Mouse (Mus musculus): ENCODE measurements at regions not wholly inside any gene's neighbourhood (a gene's known extent, or its start where the extent isn't known, plus 50 kb on each side); places are given as distances from the start of the nearest gene placed in this dataset.

- 65% methylated on average over 11 of the region's 11 CpGs for WGBS
- ATAC-seq (replicated peaks; ENCODE audit: extremely low read depth, insufficient read depth, low FRiP score): no peak
Measured at GRCm38 (mm10) chr1:154008593-154009310, 108.7 kb upstream of the Teddm2 start.

GRCm38 (mm10) chr1:154010681-154011080 is 110.7 kb upstream of the Teddm2 start:
- H3K9ac ChIP-seq (ENCODE audit: low read length): no peak overlapping the region

More at GRCm38 (mm10) chr1:154008593-154009310, 108.7 kb upstream of the Teddm2 start:
- Histone ChIP-seq H3K9me3 (replicated peaks; ENCODE audit: control insufficient read depth, low read length) (no peaks in the 10 kb centered on the region), H3K27ac (ENCODE audit: low read length) (no peak overlapping the region), H3K4me2 (ENCODE audit: low read depth, low read length) (no peak overlapping the region), H3K4me3 (ENCODE audit: low read length) (no peak overlapping the region), H3K9ac (ENCODE audit: low read length) (no peak overlapping the region), H3K36me3 (ENCODE audit: control insufficient read depth, insufficient read depth) (no peaks in the 10 kb centered on the region), H3K27me3 (ENCODE audit: control insufficient read depth, insufficient read depth, low read length) (no peaks in the 10 kb centered on the region), H3K4me1 (ENCODE audit: control insufficient read depth, insufficient read depth, low read length) (0 out of 2 replicates have a peak, but pooled peaks cover 2% of the 10 kb centered on the region)

DNA sequence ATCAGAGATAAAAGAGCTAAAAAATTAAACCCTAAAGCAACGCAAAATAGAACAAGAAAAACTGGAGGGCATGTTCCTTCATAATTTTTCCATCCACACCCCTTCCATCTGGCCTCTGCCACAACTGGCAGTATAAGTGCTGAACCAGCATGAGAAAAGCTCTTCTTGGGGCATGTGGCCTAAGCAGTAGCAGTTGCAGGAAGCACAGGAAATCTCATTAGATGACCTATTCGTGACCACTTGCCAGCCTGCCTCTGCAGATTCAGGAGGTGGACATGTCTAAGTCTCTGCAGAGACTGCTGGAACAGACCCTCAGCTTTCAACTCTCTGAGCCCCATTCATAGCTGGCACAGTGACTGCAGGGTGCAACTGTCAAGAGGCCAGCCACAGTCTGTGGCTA is 116.5 kb upstream of the Teddm2 start:
- Histone ChIP-seq H3K4me3 (ENCODE audit: low read length) (no peak overlapping the region), H3K9ac (ENCODE audit: low read length) (no peak overlapping the region), H3K27me3 (ENCODE audit: control insufficient read depth, insufficient read depth, low read length) (no peaks in the 10 kb centered on the region), H3K36me3 (ENCODE audit: control insufficient read depth, insufficient read depth) (no peaks in the 10 kb centered on the region), H3K4me2 (ENCODE audit: low read depth, low read length) (no peak overlapping the region), H3K9me3 (replicated peaks; ENCODE audit: control insufficient read depth, low read length) (no peaks in the 10 kb centered on the region), H3K27ac (ENCODE audit: low read length) (no peak overlapping the region), H3K4me1 (ENCODE audit: control insufficient read depth, insufficient read depth, low read length) (no peaks in the 10 kb centered on the region)
- 57% methylated on average over 2 of the region's 2 CpGs for WGBS
- ATAC-seq (replicated peaks; ENCODE audit: extremely low read depth, insufficient read depth, low FRiP score): no peak

More at GRCm38 (mm10) chr1:154010681-154011080, 110.7 kb upstream of the Teddm2 start:
- 0 out of 2 replicates have a peak, but pooled peaks cover 2% of the 10 kb centered on the region for H3K4me1 ChIP-seq (ENCODE audit: control insufficient read depth, insufficient read depth, low read length)
- H3K27ac ChIP-seq (ENCODE audit: low read length): no peak overlapping the region
- no peak for ATAC-seq (replicated peaks; ENCODE audit: extremely low read depth, insufficient read depth, low FRiP score)
- H3K4me2 ChIP-seq (ENCODE audit: low read depth, low read length): no peak overlapping the region
- WGBS: 70% methylated on average over 4 of the region's 4 CpGs
- H3K27me3 ChIP-seq (ENCODE audit: control insufficient read depth, insufficient read depth, low read length): no peaks in the 10 kb centered on the region
- no peaks in the 10 kb centered on the region for H3K9me3 ChIP-seq (replicated peaks; ENCODE audit: control insufficient read depth, low read length)
- no peak overlapping the region for H3K4me3 ChIP-seq (ENCODE audit: low read length)
- H3K36me3 ChIP-seq (ENCODE audit: control insufficient read depth, insufficient read depth): no peaks in the 10 kb centered on the region

DNA sequence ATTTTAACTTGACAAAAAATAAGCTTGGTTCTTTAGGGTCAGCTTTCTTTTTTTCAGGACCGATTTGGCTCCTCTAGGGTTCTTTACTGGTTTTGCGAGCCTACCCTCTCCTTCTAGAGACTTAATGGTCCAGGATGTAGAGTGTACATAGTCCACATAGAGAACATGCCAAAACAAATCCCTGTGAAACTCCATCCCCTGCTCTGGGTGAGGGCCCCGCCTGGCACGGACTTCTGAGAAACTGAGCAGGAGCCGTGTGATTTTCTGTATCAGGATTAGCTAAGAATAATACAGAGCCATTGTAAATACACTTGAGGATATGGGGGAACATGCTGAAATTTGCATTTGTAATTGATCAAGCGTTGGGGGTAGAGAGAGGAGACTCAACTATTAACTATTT is 118.2 kb upstream of the Teddm2 start:
- no peaks in the 10 kb centered on the region for H3K27me3 ChIP-seq (ENCODE audit: control insufficient read depth, insufficient read depth, low read length)
- 72% methylated on average over 6 of the region's 6 CpGs for WGBS
- no peak for ATAC-seq (replicated peaks; ENCODE audit: extremely low read depth, insufficient read depth, low FRiP score)
- H3K4me1 ChIP-seq (ENCODE audit: control insufficient read depth, insufficient read depth, low read length): no peaks in the 10 kb centered on the region
- H3K27ac ChIP-seq (ENCODE audit: low read length): no peak overlapping the region
- no peak overlapping the region for H3K9ac ChIP-seq (ENCODE audit: low read length)
- H3K9me3 ChIP-seq (replicated peaks; ENCODE audit: control insufficient read depth, low read length): no peaks in the 10 kb centered on the region
- H3K4me2 ChIP-seq (ENCODE audit: low read depth, low read length): no peak overlapping the region
- no peaks in the 10 kb centered on the region for H3K36me3 ChIP-seq (ENCODE audit: control insufficient read depth, insufficient read depth)
- H3K4me3 ChIP-seq (ENCODE audit: low read length): no peak overlapping the region

GRCm38 (mm10) chr1:154024301-154024700 is 124.3 kb upstream of the Teddm2 start:
- H3K4me1 ChIP-seq (ENCODE audit: control insufficient read depth, insufficient read depth, low read length): no peaks in the 10 kb centered on the region
- no peak overlapping the region for H3K4me3 ChIP-seq (ENCODE audit: low read length)
- H3K36me3 ChIP-seq (ENCODE audit: control insufficient read depth, insufficient read depth): no peaks in the 10 kb centered on the region
- H3K9ac ChIP-seq (ENCODE audit: low read length): no peak overlapping the region
- H3K27me3 ChIP-seq (ENCODE audit: control insufficient read depth, insufficient read depth, low read length): no peaks in the 10 kb centered on the region
- H3K27ac ChIP-seq (ENCODE audit: low read length): no peak overlapping the region
- no peak overlapping the region for H3K4me2 ChIP-seq (ENCODE audit: low read depth, low read length)
- ATAC-seq (replicated peaks; ENCODE audit: extremely low read depth, insufficient read depth, low FRiP score): no peak
- H3K9me3 ChIP-seq (replicated peaks; ENCODE audit: control insufficient read depth, low read length): no peaks in the 10 kb centered on the region
- WGBS: 76% methylated on average over 3 of the region's 3 CpGs

GRCm38 (mm10) chr1:154027303-154027702 is 127.3 kb upstream of the Teddm2 start:
- Histone ChIP-seq H3K9ac (ENCODE audit: low read length) (no peak overlapping the region), H3K4me2 (ENCODE audit: low read depth, low read length) (no peak overlapping the region), H3K27me3 (ENCODE audit: control insufficient read depth, insufficient read depth, low read length) (no peaks in the 10 kb centered on the region), H3K4me3 (ENCODE audit: low read length) (no peak overlapping the region), H3K4me1 (ENCODE audit: control insufficient read depth, insufficient read depth, low read length) (no peaks in the 10 kb centered on the region), H3K36me3 (ENCODE audit: control insufficient read depth, insufficient read depth) (no peaks in the 10 kb centered on the region), H3K27ac (ENCODE audit: low read length) (no peak overlapping the region), H3K9me3 (replicated peaks; ENCODE audit: control insufficient read depth, low read length) (no peaks in the 10 kb centered on the region)
- no peak for ATAC-seq (replicated peaks; ENCODE audit: extremely low read depth, insufficient read depth, low FRiP score)
- 65% methylated on average over 4 of the region's 4 CpGs for WGBS

DNA sequence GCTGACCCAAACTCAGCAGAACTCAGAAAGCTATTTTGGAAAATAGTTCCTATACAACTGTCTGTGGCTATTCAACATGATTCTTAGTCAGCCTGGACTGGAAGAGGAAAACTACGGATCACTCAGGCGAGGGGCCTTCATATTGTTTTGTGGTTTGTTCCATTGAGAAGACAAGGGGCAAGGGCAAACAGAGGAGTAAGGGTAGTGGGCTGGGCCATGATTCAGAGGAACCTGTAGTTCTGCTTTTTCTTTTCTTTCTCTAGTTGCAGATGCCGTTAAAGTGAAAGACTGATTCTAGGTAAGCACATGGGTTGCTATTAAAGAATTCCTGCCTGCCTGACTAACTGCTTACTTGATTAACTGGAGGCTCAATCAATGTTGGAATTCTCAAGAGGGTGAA is 129.8 kb upstream of the Teddm2 start:
- H3K4me3 ChIP-seq (ENCODE audit: low read length): no peak overlapping the region
- WGBS: 58% methylated on average over 3 of the region's 3 CpGs
- no peak for ATAC-seq (replicated peaks; ENCODE audit: extremely low read depth, insufficient read depth, low FRiP score)
- H3K27ac ChIP-seq (ENCODE audit: low read length): no peak overlapping the region
- no peak overlapping the region for H3K9ac ChIP-seq (ENCODE audit: low read length)
- no peaks in the 10 kb centered on the region for H3K9me3 ChIP-seq (replicated peaks; ENCODE audit: control insufficient read depth, low read length)
- H3K4me2 ChIP-seq (ENCODE audit: low read depth, low read length): no peak overlapping the region
- no peaks in the 10 kb centered on the region for H3K36me3 ChIP-seq (ENCODE audit: control insufficient read depth, insufficient read depth)
- H3K4me1 ChIP-seq (ENCODE audit: control insufficient read depth, insufficient read depth, low read length): peaks cover 10% of the 10 kb centered on the region
- H3K27me3 ChIP-seq (ENCODE audit: control insufficient read depth, insufficient read depth, low read length): no peaks in the 10 kb centered on the region

DNA sequence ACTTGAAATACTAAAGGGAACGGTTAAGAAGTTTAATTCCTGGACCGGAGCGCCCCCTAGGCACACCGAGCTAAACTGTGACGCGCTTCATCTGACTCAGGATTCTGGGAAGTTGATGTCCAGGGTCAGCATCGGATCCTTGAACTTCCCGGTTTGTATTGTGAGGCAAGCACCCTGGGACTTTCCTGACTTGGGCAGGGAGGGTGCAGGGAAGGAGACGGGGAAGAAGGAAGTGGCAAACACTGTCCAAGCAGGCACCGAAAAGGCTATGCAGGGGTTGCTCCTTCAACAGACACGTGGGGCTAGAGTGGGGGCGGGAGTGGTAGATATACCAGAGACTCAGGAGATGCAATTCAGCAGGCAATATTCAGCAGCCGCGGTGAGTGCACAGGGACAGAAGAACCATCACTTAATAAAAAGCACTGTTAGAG is 132.7 kb upstream of the Teddm2 start:
- peak overlapping the region; percentile 37 for H3K4me3 ChIP-seq (ENCODE audit: low read length)
- H3K4me1 ChIP-seq (ENCODE audit: control insufficient read depth, insufficient read depth, low read length): peaks cover 10% of the 10 kb centered on the region
- H3K27me3 ChIP-seq (ENCODE audit: control insufficient read depth, insufficient read depth, low read length): no peaks in the 10 kb centered on the region
- no peak overlapping the region for H3K27ac ChIP-seq (ENCODE audit: low read length)
- H3K4me2 ChIP-seq (ENCODE audit: low read depth, low read length): peak overlapping the region; percentile 63
- no peaks in the 10 kb centered on the region for H3K9me3 ChIP-seq (replicated peaks; ENCODE audit: control insufficient read depth, low read length)
- ATAC-seq (replicated peaks; ENCODE audit: extremely low read depth, insufficient read depth, low FRiP score): peak; percentile 35; the same call in 1 of the 2 replicates
- no peaks in the 10 kb centered on the region for H3K36me3 ChIP-seq (ENCODE audit: control insufficient read depth, insufficient read depth)
- 14% methylated on average over 14 of the region's 14 CpGs for WGBS
- H3K9ac ChIP-seq (ENCODE audit: low read length): no peak overlapping the region

- ATAC-seq (replicated peaks; ENCODE audit: extremely low read depth, insufficient read depth, low FRiP score): peak; percentile 63
- peak overlapping the region; percentile 20; the same call in 1 of the 2 replicates for H3K9ac ChIP-seq (ENCODE audit: low read length)
- H3K4me1 ChIP-seq (ENCODE audit: control insufficient read depth, insufficient read depth, low read length): peaks cover 10% of the 10 kb centered on the region
- H3K4me3 ChIP-seq (ENCODE audit: low read length): no peak overlapping the region
- H3K4me2 ChIP-seq (ENCODE audit: low read depth, low read length): peak overlapping the region; percentile 51
- peak overlapping the region; percentile 46 for H3K27ac ChIP-seq (ENCODE audit: low read length)
- no peaks in the 10 kb centered on the region for H3K9me3 ChIP-seq (replicated peaks; ENCODE audit: control insufficient read depth, low read length)
- WGBS: 17% methylated on average over 13 of the region's 13 CpGs
- no peaks in the 10 kb centered on the region for H3K36me3 ChIP-seq (ENCODE audit: control insufficient read depth, insufficient read depth)
- no peaks in the 10 kb centered on the region for H3K27me3 ChIP-seq (ENCODE audit: control insufficient read depth, insufficient read depth, low read length)
Measured at GRCm38 (mm10) chr1:154033958-154034606, 134.1 kb upstream of the Teddm2 start.
